Mouse (Mus musculus) erythroblast, embryonic 14.5 days (primary cell): ENCODE measurements around the gene Gpr108. TPM values are rescaled to one million over a fixed set of nuclear protein-coding genes. Genes with fewer than 3 reads are reported as not detected.
A peak's percentile ranks its signal among the peaks of the same experiment; 100 is the strongest.

Source experiments
- H3K27me3 ChIP-seq: 2 replicates; pipeline ENCODE4 v1.6.1; 2012; ENCODE audit warnings: inconsistent platforms; ENCODE audit not compliant: control insufficient read depth
- H3K36me3 ChIP-seq: 2 replicates; pipeline ENCODE4 v1.6.1; 2012; ENCODE audit warnings: mild to moderate bottlenecking, inconsistent platforms; ENCODE audit not compliant: control insufficient read depth
- H3K4me1 ChIP-seq: 2 replicates; pipeline ENCODE4 v1.6.1; 2012; ENCODE audit warnings: inconsistent platforms; ENCODE audit not compliant: control insufficient read depth
- H3K4me3 ChIP-seq: replicated peaks from 2 replicates; pipeline ENCODE3; 2012; ENCODE audit warnings: moderate library complexity, mild to moderate bottlenecking, inconsistent platforms
- H3K9me3 ChIP-seq: 2 replicates; pipeline ENCODE4 v1.6.1; 2012; ENCODE audit warnings: low read length, inconsistent platforms, mixed read lengths; ENCODE audit not compliant: control insufficient read depth
- GATA1 ChIP-seq: IDR thresholded peaks from 2 replicates; pipeline ENCODE4 v1.6.1; 2012; ENCODE audit warnings: low read length, inconsistent platforms, mixed read lengths
- TAL1 ChIP-seq: IDR thresholded peaks from 3 replicates; pipeline ENCODE4 v1.6.1; 2012; ENCODE audit warnings: low read length, inconsistent platforms, mixed read lengths
- polyA plus RNA-seq: library from polyadenylated mRNA; stranded (reverse); fragments of >175 nt; gene quantifications from 2 replicates; pipeline ENCODE4 v1.2.3, GENCODE M21; 2012

The Gpr108 gene
- polyA plus RNA-seq, 1 experiment: 1.4 TPM

DNA sequence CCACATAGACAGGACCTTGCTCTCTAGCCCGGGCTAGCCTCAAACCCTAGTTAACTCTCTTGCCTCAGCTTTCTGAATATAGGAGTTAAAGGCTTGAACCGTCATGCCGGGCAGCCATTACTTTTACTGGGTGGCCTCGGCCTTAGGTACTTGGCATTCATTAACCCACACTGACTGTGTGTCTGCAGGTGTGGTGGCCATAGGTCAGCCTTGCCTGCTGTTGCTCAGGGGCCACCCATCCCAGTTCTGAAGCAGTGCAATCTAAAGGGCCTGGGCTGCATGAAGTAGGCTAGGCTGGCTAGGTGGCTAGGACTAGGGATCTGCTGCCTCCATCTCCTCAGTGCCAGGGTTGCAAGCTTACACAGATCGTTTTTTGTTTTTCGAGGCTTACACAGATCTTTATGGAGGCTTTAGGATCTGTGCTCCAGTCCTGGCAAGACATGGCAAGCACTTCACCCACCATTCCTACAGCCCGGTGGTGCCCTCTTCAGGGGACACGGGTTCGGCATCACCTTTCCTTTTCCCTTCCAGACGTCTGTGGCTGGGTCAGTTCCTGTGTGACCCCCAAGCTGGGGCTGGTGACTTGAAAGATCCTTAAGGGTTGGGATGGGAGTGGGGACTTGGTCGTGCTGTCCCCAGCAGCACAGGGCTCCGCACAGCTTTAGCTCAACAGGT lies 13.9 kb downstream of the Gpr108 start:
- H3K27me3 ChIP-seq: no peaks in the 10 kb centered on the region
- H3K4me3 ChIP-seq: peak overlapping the region; percentile 52
- no peak for TF ChIP-seq TAL1
- TF ChIP-seq GATA1: no peak
- H3K4me1 ChIP-seq: no peaks in the 10 kb centered on the region; the same call in 1 of the 2 replicates
- no peaks in the 10 kb centered on the region for H3K9me3 ChIP-seq
- peaks cover 42% of the 10 kb centered on the region for H3K36me3 ChIP-seq

DNA sequence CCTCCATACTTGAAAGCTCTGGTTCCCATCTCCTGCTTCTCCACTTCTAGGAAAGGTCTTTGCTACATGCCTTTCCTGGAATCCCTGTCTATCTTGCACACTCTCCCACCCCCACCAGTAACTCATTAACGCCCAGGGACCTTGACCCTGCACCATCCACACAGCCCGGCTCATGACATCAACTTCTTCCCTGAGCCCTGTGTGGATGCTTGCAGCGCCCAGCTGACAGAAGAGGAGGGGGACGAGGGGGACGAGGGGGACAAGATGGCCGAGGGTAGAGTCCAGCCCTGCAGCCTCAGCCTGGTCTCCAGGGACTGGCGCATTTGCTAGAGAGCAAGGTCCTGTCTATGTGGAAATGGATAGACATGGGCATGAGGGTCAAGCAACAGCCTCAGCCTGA lies 15.2 kb downstream of the Gpr108 start:
- no peaks in the 10 kb centered on the region; the same call in 1 of the 2 replicates for H3K4me1 ChIP-seq
- TF ChIP-seq GATA1: no peak
- TF ChIP-seq TAL1: no peak
- H3K9me3 ChIP-seq: no peaks in the 10 kb centered on the region
- no peaks in the 10 kb centered on the region for H3K27me3 ChIP-seq
- H3K4me3 ChIP-seq: peak overlapping the region; percentile 52
- H3K36me3 ChIP-seq: peaks cover 38% of the 10 kb centered on the region

DNA sequence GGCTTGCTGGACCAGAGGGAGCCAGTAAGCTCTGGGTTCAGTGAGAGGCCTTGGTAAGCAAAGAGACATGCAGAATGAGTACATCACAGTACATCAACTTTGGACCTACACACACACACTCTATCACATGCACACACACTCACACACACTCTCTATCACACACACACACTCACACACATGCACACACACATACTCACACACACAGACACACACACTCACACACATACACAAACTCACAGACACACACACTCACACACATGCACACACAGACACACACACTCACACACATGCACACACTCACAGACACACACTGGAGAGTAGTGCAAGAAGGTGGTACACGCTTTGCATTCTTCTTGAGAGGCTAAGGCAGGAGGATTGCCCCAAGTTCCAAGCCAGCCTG lies 16.0 kb downstream of the Gpr108 start:
- Histone ChIP-seq H3K4me1 (no peaks in the 10 kb centered on the region; the same call in 1 of the 2 replicates), H3K4me3 (no peak overlapping the region), H3K27me3 (no peaks in the 10 kb centered on the region), H3K36me3 (peaks cover 30% of the 10 kb centered on the region), H3K9me3 (no peaks in the 10 kb centered on the region)
- TF ChIP-seq GATA1 (no peak), TAL1 (no peak)

DNA sequence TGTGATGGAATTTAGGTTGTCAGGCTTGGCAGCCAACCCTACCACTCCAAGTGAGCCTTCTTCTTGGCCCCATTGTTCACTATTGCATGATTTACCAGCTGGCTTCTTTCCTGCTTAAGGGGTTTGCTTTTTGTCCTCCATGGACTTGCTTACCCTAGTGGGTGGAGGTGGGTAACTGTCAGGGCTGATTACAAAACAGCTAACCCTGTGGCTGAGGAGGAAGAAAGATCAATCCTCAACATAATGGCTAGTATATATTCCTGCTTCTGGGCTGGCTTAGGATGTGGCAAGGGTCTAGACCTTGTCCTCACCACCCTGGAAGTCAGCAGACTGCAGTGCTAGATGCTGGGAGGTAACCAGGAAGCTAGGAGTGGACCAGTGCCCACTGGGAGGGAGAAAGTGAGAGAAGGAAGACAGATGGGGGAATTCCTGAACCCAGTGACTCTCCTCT lies 16.9 kb downstream of the Gpr108 start:
- TF ChIP-seq GATA1: no peak
- no peak for TF ChIP-seq TAL1
- Histone ChIP-seq H3K4me3 (no peak overlapping the region), H3K27me3 (no peaks in the 10 kb centered on the region), H3K4me1 (no peaks in the 10 kb centered on the region; the same call in 1 of the 2 replicates), H3K36me3 (peaks cover 21% of the 10 kb centered on the region), H3K9me3 (no peaks in the 10 kb centered on the region)

DNA sequence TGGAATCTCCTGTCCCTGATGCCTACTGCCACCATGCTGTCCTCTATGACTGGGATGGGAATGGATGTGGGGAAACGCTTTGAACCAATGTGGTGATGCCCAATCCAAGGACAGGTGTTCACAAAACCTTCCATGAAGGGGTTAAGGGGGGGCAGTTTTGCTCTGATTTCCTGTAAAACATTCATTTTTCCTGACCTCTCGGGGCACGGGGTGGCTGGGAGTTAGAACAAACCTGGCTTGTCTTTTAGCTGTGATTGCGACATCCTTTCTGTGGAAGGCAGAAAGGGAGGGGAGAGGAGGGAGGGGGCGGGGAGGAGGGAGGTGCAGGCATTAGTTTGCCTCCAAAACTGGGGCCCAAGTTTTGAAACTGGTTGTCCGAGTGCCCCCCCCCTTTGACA lies 17.5 kb downstream of the Gpr108 start:
- Histone ChIP-seq H3K4me3 (no peak overlapping the region), H3K36me3 (peaks cover 18% of the 10 kb centered on the region), H3K27me3 (no peaks in the 10 kb centered on the region), H3K9me3 (no peaks in the 10 kb centered on the region), H3K4me1 (no peaks in the 10 kb centered on the region; the same call in 1 of the 2 replicates)
- TF ChIP-seq GATA1: no peak
- no peak for TF ChIP-seq TAL1

DNA sequence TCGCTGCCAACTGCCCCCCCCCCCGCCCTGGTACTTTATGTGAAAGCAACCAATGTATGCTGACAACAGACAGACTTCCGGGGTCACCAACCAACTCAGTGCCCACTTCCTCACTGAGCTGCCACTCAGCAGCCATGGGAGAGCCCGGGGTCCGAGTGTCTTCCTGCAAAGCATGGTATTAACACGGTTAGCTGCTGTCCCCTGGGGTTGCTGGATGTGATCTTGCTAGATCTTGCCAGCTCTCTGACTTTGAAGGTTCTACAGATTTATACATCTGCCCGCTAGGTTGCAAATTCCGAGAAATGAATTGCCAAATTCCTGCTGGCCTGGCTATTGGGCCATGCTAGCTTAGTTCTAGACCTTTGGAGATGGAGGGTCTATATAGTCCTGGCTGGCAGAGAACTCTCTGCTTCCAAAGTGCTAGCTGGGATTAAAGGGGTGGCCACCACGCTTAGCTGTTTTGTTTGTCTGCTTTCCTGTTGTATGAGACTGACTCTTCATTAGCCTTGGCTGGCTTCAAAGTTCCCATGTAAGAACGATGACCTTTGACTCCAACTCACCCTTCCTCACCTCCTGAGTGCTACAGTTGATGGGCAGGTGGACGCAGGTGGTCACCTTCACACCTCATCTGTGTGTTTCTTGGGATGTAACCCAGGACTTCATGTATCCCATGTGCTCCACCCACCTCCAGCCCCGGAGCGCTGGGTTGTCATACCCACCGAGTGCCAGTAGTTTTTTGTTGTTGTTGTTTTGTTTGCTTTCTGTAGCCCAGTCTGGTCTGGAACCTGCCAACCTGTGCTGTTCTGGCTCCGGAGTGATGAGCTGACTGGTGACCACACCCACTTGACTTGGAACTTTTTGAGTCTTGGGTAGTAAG lies 18.2 kb downstream of the Gpr108 start:
- no peak overlapping the region for H3K4me3 ChIP-seq
- no peaks in the 10 kb centered on the region for H3K27me3 ChIP-seq
- TF ChIP-seq GATA1 (no peak), TAL1 (no peak)
- H3K4me1 ChIP-seq: no peaks in the 10 kb centered on the region; the same call in 1 of the 2 replicates
- H3K36me3 ChIP-seq: peaks cover 13% of the 10 kb centered on the region
- no peaks in the 10 kb centered on the region for H3K9me3 ChIP-seq

DNA sequence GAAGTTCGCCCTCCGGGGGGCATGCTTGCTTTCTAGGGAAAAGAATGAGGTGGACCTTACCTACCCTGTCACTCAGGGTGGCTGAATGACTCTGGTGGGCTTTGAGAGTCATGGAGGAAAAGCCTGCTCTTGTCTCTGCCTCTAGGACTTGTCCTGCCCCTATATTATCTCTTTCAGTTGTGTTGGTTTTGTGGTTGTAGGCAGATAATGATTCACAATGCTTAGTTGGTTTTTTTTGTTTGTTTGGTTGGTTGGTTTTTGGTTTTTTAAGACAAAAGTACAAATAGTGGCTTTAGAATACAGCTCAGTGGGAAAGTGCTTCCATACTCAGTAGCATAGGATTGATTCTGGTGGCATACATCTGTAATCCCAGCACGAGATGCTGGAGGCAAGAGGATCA lies 19.4 kb downstream of the Gpr108 start:
- H3K4me3 ChIP-seq: no peak overlapping the region
- TF ChIP-seq GATA1: no peak
- no peak for TF ChIP-seq TAL1
- no peaks in the 10 kb centered on the region for H3K9me3 ChIP-seq
- H3K4me1 ChIP-seq: no peaks in the 10 kb centered on the region; the same call in 1 of the 2 replicates
- peaks cover 5% of the 10 kb centered on the region; the same call in 1 of the 2 replicates for H3K36me3 ChIP-seq
- H3K27me3 ChIP-seq: no peaks in the 10 kb centered on the region

DNA sequence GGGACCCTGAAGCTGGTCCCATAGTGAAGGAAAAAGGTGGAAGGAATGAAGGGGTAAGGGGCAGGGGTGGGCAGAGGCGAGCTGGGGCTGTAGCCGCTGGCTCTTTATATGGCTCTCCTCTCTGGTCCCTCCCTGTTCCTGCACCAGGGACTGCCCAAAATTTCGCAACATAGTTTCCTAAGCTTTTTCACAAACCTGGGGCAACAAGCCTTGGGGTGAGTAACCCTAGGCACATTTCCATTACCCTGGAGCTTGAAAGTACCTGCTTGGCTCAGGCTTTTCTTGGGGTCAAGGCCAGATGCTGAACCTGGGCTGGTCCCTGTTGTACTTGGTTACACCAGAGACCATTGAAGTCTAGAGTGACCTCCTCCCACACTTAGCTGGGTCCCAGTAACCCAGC lies 20.2 kb downstream of the Gpr108 start, which contains the start of gene C3:
Gene C3, minus strand, starts transcription at position 123 of the 400 bp plus-strand sequence.
- H3K27me3 ChIP-seq: no peaks in the 10 kb centered on the region
- peak within 1 kb of the TSS; percentile 42 for H3K4me3 ChIP-seq
- TF ChIP-seq TAL1 (no peak), GATA1 (no peak)
- peaks cover 5% of the 10 kb centered on the region; the same call in 1 of the 2 replicates for H3K36me3 ChIP-seq
- H3K4me1 ChIP-seq: no peaks in the 10 kb centered on the region; the same call in 1 of the 2 replicates
- no peaks in the 10 kb centered on the region for H3K9me3 ChIP-seq

DNA sequence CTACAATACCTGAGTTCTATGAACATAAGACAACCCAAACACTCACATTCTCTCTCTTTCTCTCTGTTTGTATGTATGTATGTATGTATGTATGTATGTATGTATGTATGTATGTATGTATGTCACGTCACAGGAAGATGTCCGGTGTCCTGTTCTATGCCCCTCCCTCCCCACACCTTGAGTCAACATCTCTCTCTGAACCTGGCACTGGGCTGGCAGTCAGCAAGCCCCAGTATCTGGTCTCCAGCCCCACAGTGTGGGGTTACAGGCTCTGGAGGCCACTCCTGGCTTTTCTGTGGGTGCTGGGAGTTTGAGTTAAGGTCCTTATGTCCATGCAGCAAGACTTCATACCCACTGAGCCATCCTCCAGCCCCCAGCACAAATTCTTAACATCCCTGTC lies 20.8 kb downstream of the Gpr108 start:
- TF ChIP-seq GATA1: no peak
- no peak for TF ChIP-seq TAL1
- H3K36me3 ChIP-seq: peaks cover 8% of the 10 kb centered on the region; the same call in 1 of the 2 replicates
- no peaks in the 10 kb centered on the region for H3K27me3 ChIP-seq
- H3K4me3 ChIP-seq: peak overlapping the region; percentile 42
- no peaks in the 10 kb centered on the region; the same call in 1 of the 2 replicates for H3K4me1 ChIP-seq
- no peaks in the 10 kb centered on the region for H3K9me3 ChIP-seq
